Mouse (Mus musculus) liver, embryonic 14.5 days (tissue): Measurements from ENCODE around the gene Gm21304.
"Not testable (repeated sequence)": the region's sequence is repeated elsewhere in the genome, so short reads cannot be mapped to it uniquely, and the experiment has no call there.

Experiments
- CTCF ChIP-seq: IDR thresholded peaks from 2 replicates; pipeline ENCODE4 v1.5.1; 2016; ENCODE audit warnings: antibody characterized with exemption, low read depth, control low read depth
- EP300 ChIP-seq: IDR thresholded peaks from 2 replicates; pipeline ENCODE4 v1.6.1; 2016; ENCODE audit warnings: antibody characterized with exemption, low read depth

GRCm38 (mm10) chr10:104176724-104177123, 8.4 kb downstream of the Gm21304 start, which contains the start of gene Gm21312:
- not testable (repeated sequence) for TF ChIP-seq EP300, CTCF
